Mouse (Mus musculus) CH12.LX (cell line): ENCODE results near the gene Adap1.

ENCODE experiments used
- CHD1 ChIP-seq: IDR thresholded peaks from 2 replicates; pipeline ENCODE4 v1.6.1; 2012; ENCODE audit warnings: low read depth, low read length, improper control_type of control experiment, inconsistent platforms
- CTCF ChIP-seq, 2 experiments: IDR thresholded peaks in 1 of 2; conservative IDR thresholded peaks in 1 of 2; 2 replicates each; pipeline ENCODE4 v1.5.1; 2011 to 2012; ENCODE audit warnings: low read depth in 2 of 2, low read length in 2 of 2, improper control_type of control experiment in 1 of 2, inconsistent platforms in 1 of 2, mild to moderate bottlenecking in 1 of 2, moderate library complexity in 1 of 2

- TF ChIP-seq CHD1, result no peak
- TF ChIP-seq CTCF (conservative IDR thresholded peaks at IDR 0.05 in 1 of 2, IDR thresholded peaks at IDR 0.05 in 1 of 2; ENCODE audit: low read depth in 2 of 2, low read length in 2 of 2), result no peak
Measured at GRCm38 (mm10) chr5:139255777-139256176, 69.6 kb downstream of the Adap1 start.
